Mouse (Mus musculus) bone marrow macrophage, adult 2 months (primary cell): ENCODE measurements at regions not wholly inside any gene's neighbourhood (a gene's known extent, or its start where the extent isn't known, plus 50 kb on each side); places are given as distances from the start of the nearest gene placed in this dataset.
"Not testable (repeated sequence)": the region's sequence is repeated elsewhere in the genome, so short reads cannot be mapped to it uniquely, and the experiment has no call there.

Experiments used
- H3K27ac ChIP-seq: 2 replicates; pipeline ENCODE4 v1.5.1; 2012; ENCODE audit warnings: low read depth, low read length; ENCODE audit not compliant: insufficient read depth
- H3K4me1 ChIP-seq: 2 replicates; pipeline ENCODE4 v1.6.1; 2012; ENCODE audit warnings: low read length; ENCODE audit not compliant: control insufficient read depth, insufficient read depth
- H3K4me3 ChIP-seq: 2 replicates; pipeline ENCODE4 v1.5.1; 2012; ENCODE audit warnings: mild to moderate bottlenecking, low read length, moderate library complexity; ENCODE audit not compliant: insufficient read depth
- CTCF ChIP-seq: IDR thresholded peaks from 2 replicates; pipeline ENCODE4 v1.5.1; 2012; ENCODE audit warnings: low read depth, mild to moderate bottlenecking, low read length, moderate library complexity
- POLR2A ChIP-seq: IDR thresholded peaks from 2 replicates; pipeline ENCODE4 v1.6.1; 2012; ENCODE audit warnings: mild to moderate bottlenecking, low read depth, low read length, borderline replicate concordance

DNA sequence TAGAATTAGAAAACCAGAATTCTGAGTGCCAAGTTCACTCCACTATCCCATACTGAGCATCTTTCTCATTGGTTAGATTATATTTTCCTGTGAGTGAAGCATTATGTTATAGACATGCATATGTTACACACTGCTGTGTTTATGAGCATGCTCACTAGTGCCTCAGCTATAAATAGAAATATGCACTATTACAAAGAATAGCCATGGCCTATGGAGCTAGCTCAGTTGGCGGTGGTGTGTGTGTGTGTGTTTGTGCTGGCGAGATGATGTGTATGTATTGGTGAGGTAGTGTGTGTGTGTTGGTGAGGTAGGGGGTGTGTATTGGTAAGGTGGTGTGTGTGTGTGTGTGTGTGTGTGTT lies 106.2 kb downstream of the Sec31a start:
- no peak overlapping the region for H3K4me3 ChIP-seq
- TF ChIP-seq POLR2A, result no peak
- no peak for TF ChIP-seq CTCF
- no peak overlapping the region for H3K27ac ChIP-seq
- no peaks in the 10 kb centered on the region for H3K4me1 ChIP-seq

- Histone ChIP-seq H3K27ac (no peak overlapping the region), H3K4me1 (no peaks in the 10 kb centered on the region), H3K4me3 (no peak overlapping the region)
- TF ChIP-seq CTCF (no peak), POLR2A (no peak)
Measured at GRCm38 (mm10) chr5:100309071-100309806, 106.8 kb downstream of the Sec31a start.

DNA sequence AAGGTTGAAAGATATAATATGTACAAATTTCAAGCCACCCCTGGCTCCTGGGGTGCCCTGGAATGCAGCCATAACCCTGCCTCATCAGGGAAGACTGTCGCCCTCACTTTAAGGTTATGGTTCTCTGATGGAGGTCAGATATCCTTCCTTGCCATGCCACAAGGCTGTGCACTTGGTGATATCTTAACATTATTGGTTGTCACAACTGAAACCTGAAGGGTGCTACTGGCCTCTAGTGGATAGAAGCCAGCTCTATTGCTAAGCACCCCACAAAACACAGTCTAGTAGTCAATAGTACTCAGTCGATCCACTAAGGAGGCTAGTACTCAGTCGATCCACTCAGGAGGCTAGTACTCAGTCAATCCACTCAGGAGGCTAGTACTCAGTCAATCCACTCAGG lies 111.6 kb downstream of the Sec31a start:
- TF ChIP-seq CTCF (no peak), POLR2A (no peak)
- H3K27ac ChIP-seq, result no peak overlapping the region
- H3K4me1 ChIP-seq, result no peaks in the 10 kb centered on the region
- no peak overlapping the region for H3K4me3 ChIP-seq

- TF ChIP-seq CTCF (no peak), POLR2A (no peak)
- Histone ChIP-seq H3K27ac (no peak overlapping the region), H3K4me1 (no peaks in the 10 kb centered on the region), H3K4me3 (no peak overlapping the region)
Measured at GRCm38 (mm10) chr5:100302068-100302775, 113.8 kb downstream of the Sec31a start.

GRCm38 (mm10) chr5:100299141-100299540 lies 116.9 kb downstream of the Sec31a start:
- Histone ChIP-seq H3K27ac (no peak overlapping the region), H3K4me3 (no peak overlapping the region), H3K4me1 (no peaks in the 10 kb centered on the region)
- no peak for TF ChIP-seq CTCF
- no peak for TF ChIP-seq POLR2A

GRCm38 (mm10) chr5:100294189-100294588 lies 121.8 kb downstream of the Sec31a start:
- H3K4me1 ChIP-seq, result no peaks in the 10 kb centered on the region
- no peak overlapping the region for H3K27ac ChIP-seq
- H3K4me3 ChIP-seq, result no peak overlapping the region
- no peak for TF ChIP-seq CTCF
- TF ChIP-seq POLR2A, result no peak

GRCm38 (mm10) chr5:100280215-100280614 lies 120.6 kb upstream of the Tmem150c start:
- no peak overlapping the region for H3K4me3 ChIP-seq
- no peaks in the 10 kb centered on the region for H3K4me1 ChIP-seq
- H3K27ac ChIP-seq, result no peak overlapping the region
- TF ChIP-seq CTCF, result no peak
- TF ChIP-seq POLR2A, result no peak

DNA sequence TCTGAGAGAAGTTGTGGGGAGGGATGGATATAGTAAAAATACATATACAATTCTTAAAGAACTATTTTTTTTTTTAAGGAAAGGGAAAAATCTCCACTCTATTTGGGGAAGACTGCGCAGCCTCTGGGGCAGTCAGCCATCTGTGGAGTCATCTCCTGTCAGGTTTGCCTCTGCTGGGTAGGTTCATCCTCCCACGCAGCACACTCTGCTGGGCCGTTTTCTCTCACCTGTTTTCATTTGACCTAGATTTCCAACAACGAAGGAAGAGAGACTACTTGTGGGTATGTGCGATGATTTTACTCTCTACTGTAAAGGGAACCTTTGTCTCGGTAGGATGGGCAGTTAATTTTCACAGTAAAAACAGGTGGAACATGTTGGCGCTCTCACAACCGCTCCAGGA lies 119.9 kb upstream of the Tmem150c start:
- Histone ChIP-seq H3K4me1 (no peaks in the 10 kb centered on the region), H3K4me3 (no peak overlapping the region), H3K27ac (no peak overlapping the region)
- TF ChIP-seq CTCF (no peak), POLR2A (no peak)

DNA sequence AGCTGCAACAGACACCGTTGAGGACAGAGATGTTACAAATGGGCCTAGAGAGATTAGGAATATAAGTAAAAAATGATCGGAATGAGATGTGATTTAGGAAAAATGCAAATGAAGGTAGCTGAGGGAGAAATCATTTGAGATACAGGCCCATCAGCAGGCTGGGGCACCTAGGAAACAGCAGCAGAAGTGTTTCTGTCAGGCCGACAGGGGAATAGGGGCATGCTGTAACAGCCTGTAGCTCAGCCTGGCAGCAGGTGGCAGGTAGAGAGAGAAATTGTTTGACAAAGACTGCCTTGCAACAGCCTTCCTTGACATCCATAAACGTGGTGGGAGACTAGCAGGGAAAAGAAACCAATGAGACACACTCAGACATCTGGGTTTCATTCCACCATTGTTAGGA lies 115.1 kb upstream of the Tmem150c start:
- no peak overlapping the region for H3K27ac ChIP-seq
- TF ChIP-seq POLR2A, result no peak
- TF ChIP-seq CTCF, result no peak
- no peaks in the 10 kb centered on the region for H3K4me1 ChIP-seq
- no peak overlapping the region for H3K4me3 ChIP-seq

- H3K27ac ChIP-seq, H3K4me1 ChIP-seq, H3K4me3 ChIP-seq: not testable (repeated sequence)
Measured at GRCm38 (mm10) chr5:100271975-100272374, 112.4 kb upstream of the Tmem150c start.
